ENCODE assay signal across 25 mouse cellular contexts in genomic region chr17:88346896-88347295, GRCm38 (mm10).
"Had no signal": no experiment of that assay in that cellular context is flagged by ENCODE, and none has a peak within 500 bp of the region (broad histone marks: within the 10 kb centered on the region; RNA-seq: fewer than 3 reads in every experiment).

No protein-coding gene starts in this region.

- H3K27me3 ChIP-seq: limb, embryonic 13.5 days; liver, embryonic 12.5 days; liver, embryonic 15.5 days; lung, embryonic 15.5 days; megakaryocyte, embryonic 14.5 days; midbrain, embryonic 13.5 days; neural tube, embryonic 13.5 days had no signal

- H3K27ac ChIP-seq: kidney, postnatal 0 days; layer of hippocampus, adult 2 months; limb, embryonic 10.5 days; limb, embryonic 13.5 days; liver, embryonic 12.5 days; liver, embryonic 15.5 days; lung, embryonic 15.5 days; midbrain, embryonic 10.5 days; midbrain, embryonic 13.5 days; neural tube, embryonic 13.5 days had no signal

- ATAC-seq: liver, embryonic 12.5 days; midbrain, embryonic 13.5 days; midbrain, embryonic 16.5 days had no signal

- H3K4me3 ChIP-seq: layer of hippocampus, adult 2 months; limb, embryonic 10.5 days; limb, embryonic 13.5 days; liver, embryonic 12.5 days; liver, embryonic 15.5 days; lung, embryonic 15.5 days; megakaryocyte, embryonic 14.5 days; midbrain, embryonic 10.5 days; midbrain, embryonic 13.5 days; myocyte; neural tube, embryonic 13.5 days had no signal

- H3K9ac ChIP-seq: limb, embryonic 13.5 days; liver, embryonic 12.5 days; liver, embryonic 15.5 days; lung, embryonic 15.5 days; midbrain, embryonic 13.5 days; neural tube, embryonic 13.5 days had no signal

- H3K36me3 ChIP-seq: limb, embryonic 10.5 days; limb, embryonic 13.5 days; liver, embryonic 12.5 days; liver, embryonic 15.5 days; lung, embryonic 15.5 days; midbrain, embryonic 10.5 days; midbrain, embryonic 13.5 days; neural tube, embryonic 13.5 days had no signal

- H3K9me3 ChIP-seq: limb, embryonic 10.5 days; limb, embryonic 13.5 days; liver, embryonic 12.5 days; liver, embryonic 15.5 days; lung, embryonic 15.5 days; midbrain, embryonic 10.5 days; midbrain, embryonic 13.5 days; neural tube, embryonic 13.5 days had no signal

- DNase-seq: kidney, postnatal 25 days; layer of hippocampus, adult 9-11 months; liver; lung, adult 18-20 months; lung, postnatal 10 days; lung, postnatal 36 days; retina, postnatal 1 day; right cerebral cortex, postnatal 25 days; spleen, adult 18-20 months; thymus, adult 2 months; thymus, postnatal 14 days; thymus, postnatal 4 days had no signal

- H3K4me1 ChIP-seq: limb, embryonic 10.5 days; limb, embryonic 13.5 days; liver, embryonic 12.5 days; liver, embryonic 15.5 days; lung, embryonic 15.5 days; megakaryocyte, embryonic 14.5 days; neural tube, embryonic 13.5 days had no signal

- H3K4me2 ChIP-seq: limb, embryonic 13.5 days; liver, embryonic 12.5 days; liver, embryonic 15.5 days; lung, embryonic 15.5 days; midbrain, embryonic 13.5 days; neural tube, embryonic 13.5 days had no signal
